Comparison of ENCODE assay signal across 12 mouse cellular contexts in genomic region chr12:112217021-112217420, GRCm38 (mm10).
DNase-seq lines count a peak whose midpoint lies in the region; ATAC-seq lines count a peak whose summit lies in the region.
"Had no signal": no experiment of that assay in that cellular context is flagged by ENCODE, and none has a peak within 500 bp of the region (broad histone marks: within the 10 kb centered on the region; RNA-seq: fewer than 3 reads in every experiment).

No protein-coding gene starts in this region.

- peak; percentile 23; the same call in 1 of the 2 replicates for ATAC-seq in frontal cortex, adult (ENCODE audit: low TSS enrichment)
- no peak for ATAC-seq in megakaryocyte, adult 5-6 weeks (ENCODE audit: poor library complexity, severe bottlenecking)

- peaks cover 53% of the 10 kb centered on the region for H3K27me3 ChIP-seq in limb, embryonic 10.5 days (ENCODE audit: low read depth, poor library complexity, severe bottlenecking)
- H3K27me3 ChIP-seq: liver, embryonic 15.5 days had no signal

- H3K4me3 ChIP-seq in limb, embryonic 10.5 days, result no peak overlapping the region
- H3K4me3 ChIP-seq: liver, embryonic 15.5 days had no signal

- H3K9me3 ChIP-seq in limb, embryonic 10.5 days (replicated peaks), result no peaks in the 10 kb centered on the region
- H3K9me3 ChIP-seq: liver, embryonic 15.5 days had no signal

- peak overlapping the region; percentile 37 for H3K27ac ChIP-seq in limb, embryonic 10.5 days
- H3K27ac ChIP-seq: kidney, postnatal 0 days; liver, embryonic 15.5 days; macrophage had no signal

- no peaks in the 10 kb centered on the region for H3K36me3 ChIP-seq in limb, embryonic 10.5 days
- H3K36me3 ChIP-seq: liver, embryonic 15.5 days had no signal

- DNase-seq in frontal cortex, postnatal 25 days (ENCODE audit: low spot score in 2 of 2), result no peak
- DNase-seq in right cerebral cortex, postnatal 4 days, result peak; percentile 41
- DNase-seq in right cerebral cortex, adult 18-20 months, result no peak
- DNase-seq in limb, embryonic 10.5 days (ENCODE audit: low spot score), result no peak
- DNase-seq in gastrocnemius, postnatal 36 days, result no peak
- DNase-seq in gastrocnemius, postnatal 25 days, result no peak
- DNase-seq: cerebellum, adult 2 months had no signal

- WGBS in limb, embryonic 10.5 days, result 64% methylated on average over 7 of the region's 7 CpGs

- intact Hi-C loops in gastrocnemius, postnatal 36 days (cut with DNase I), result no loop called here

- H3K4me1 ChIP-seq in limb, embryonic 10.5 days, result peaks cover 64% of the 10 kb centered on the region
- H3K4me1 ChIP-seq: liver, embryonic 15.5 days had no signal
